Mouse (Mus musculus) brown adipose tissue, adult 24 weeks (tissue): ENCODE measurements at regions not wholly inside any gene's neighbourhood (a gene's known extent, or its start where the extent isn't known, plus 50 kb on each side); places are given as distances from the start of the nearest gene placed in this dataset.
A peak's percentile ranks its signal among the peaks of the same experiment; 100 is the strongest.

Source experiments
- H3K27ac ChIP-seq: fragments of 200-500 bp; replicated peaks from 2 replicates; pipeline ENCODE4 v1.5.1; 2012; ENCODE audit warnings: low read depth, mild to moderate bottlenecking, low read length
- H3K4me1 ChIP-seq: fragments of 200-500 bp; 2 replicates; pipeline ENCODE4 v1.6.1; 2012; ENCODE audit warnings: low read length, mixed read lengths; ENCODE audit not compliant: control insufficient read depth, insufficient read depth, insufficient read length
- H3K4me3 ChIP-seq: fragments of 200-500 bp; 2 replicates; pipeline ENCODE4 v1.5.1; 2012; ENCODE audit warnings: low read depth, mild to moderate bottlenecking, low read length, moderate library complexity; ENCODE audit not compliant: insufficient read depth

- H3K4me1 ChIP-seq = no peaks in the 10 kb centered on the region; the same call in 1 of the 2 replicates
- H3K27ac ChIP-seq = no peak overlapping the region
- no peak overlapping the region for H3K4me3 ChIP-seq
Observed at GRCm38 (mm10) chr1:44957125-44957524, 354.2 kb upstream of the Col3a1 start.

- H3K27ac ChIP-seq = no peak overlapping the region
Observed at GRCm38 (mm10) chr1:44987171-44987570, 324.2 kb upstream of the Col3a1 start.

GRCm38 (mm10) chr1:45020516-45020915, 290.8 kb upstream of the Col3a1 start:
- Histone ChIP-seq H3K4me3 (no peak overlapping the region), H3K27ac (peak overlapping the region; percentile 37; the same call in 1 of the 2 replicates), H3K4me1 (peaks cover 5% of the 10 kb centered on the region)

More at GRCm38 (mm10) chr1:44987171-44987570, 324.2 kb upstream of the Col3a1 start:
- Histone ChIP-seq H3K4me3 (no peak overlapping the region), H3K4me1 (no peaks in the 10 kb centered on the region)

- H3K4me1 ChIP-seq = peaks cover 5% of the 10 kb centered on the region
- H3K27ac ChIP-seq = no peak overlapping the region
- H3K4me3 ChIP-seq = no peak overlapping the region
Observed at GRCm38 (mm10) chr1:45021234-45021633, 290.1 kb upstream of the Col3a1 start.

- H3K27ac ChIP-seq = peak overlapping the region; percentile 53; the same call in 1 of the 2 replicates
- H3K4me1 ChIP-seq = peaks cover 5% of the 10 kb centered on the region
- no peak overlapping the region for H3K4me3 ChIP-seq
Observed at GRCm38 (mm10) chr1:45022146-45022841, 289.0 kb upstream of the Col3a1 start.

GRCm38 (mm10) chr1:45023336-45023735, 288.0 kb upstream of the Col3a1 start:
- Histone ChIP-seq H3K4me3 (no peak overlapping the region), H3K4me1 (peaks cover 5% of the 10 kb centered on the region), H3K27ac (no peak overlapping the region)

GRCm38 (mm10) chr1:45031436-45032027, 279.8 kb upstream of the Col3a1 start:
- Histone ChIP-seq H3K4me3 (no peak overlapping the region), H3K4me1 (no peaks in the 10 kb centered on the region), H3K27ac (no peak overlapping the region)

GRCm38 (mm10) chr1:45033343-45033742, 278.0 kb upstream of the Col3a1 start:
- H3K27ac ChIP-seq = no peak overlapping the region
- no peak overlapping the region for H3K4me3 ChIP-seq
- H3K4me1 ChIP-seq = no peaks in the 10 kb centered on the region

GRCm38 (mm10) chr1:45041328-45041727, 270.0 kb upstream of the Col3a1 start:
- no peaks in the 10 kb centered on the region for H3K4me1 ChIP-seq
- H3K4me3 ChIP-seq = no peak overlapping the region
- no peak overlapping the region for H3K27ac ChIP-seq

- Histone ChIP-seq H3K27ac (no peak overlapping the region), H3K4me1 (no peaks in the 10 kb centered on the region), H3K4me3 (no peak overlapping the region)
Observed at GRCm38 (mm10) chr1:45041815-45042214, 269.5 kb upstream of the Col3a1 start.

- 0 out of 2 replicates have a peak overlapping the region, but pooled peaks have one; percentile 13 for H3K27ac ChIP-seq
- no peaks in the 10 kb centered on the region for H3K4me1 ChIP-seq
- H3K4me3 ChIP-seq = no peak overlapping the region
Observed at GRCm38 (mm10) chr1:45043245-45043926, 268.0 kb upstream of the Col3a1 start.

- Histone ChIP-seq H3K27ac (no peak overlapping the region), H3K4me3 (no peak overlapping the region), H3K4me1 (no peaks in the 10 kb centered on the region)
Observed at GRCm38 (mm10) chr1:45090841-45091535, 220.3 kb upstream of the Col3a1 start.

GRCm38 (mm10) chr1:45100966-45101365, 210.4 kb upstream of the Col3a1 start:
- no peaks in the 10 kb centered on the region for H3K4me1 ChIP-seq
- no peak overlapping the region for H3K27ac ChIP-seq
- H3K4me3 ChIP-seq = no peak overlapping the region

- Histone ChIP-seq H3K4me1 (no peaks in the 10 kb centered on the region), H3K27ac (no peak overlapping the region), H3K4me3 (no peak overlapping the region)
Observed at GRCm38 (mm10) chr1:45116409-45117144, 194.8 kb upstream of the Col3a1 start.
